Mouse (Mus musculus) intestine, embryonic 14.5 days (tissue): ENCODE measurements around the gene Arf4. TPM values are rescaled to one million over a fixed set of nuclear protein-coding genes. Genes with fewer than 3 reads are reported as not detected.
"Not testable (repeated sequence)": the region's sequence is repeated elsewhere in the genome, so short reads cannot be mapped to it uniquely, and the experiment has no call there.

ENCODE experiments used
- ATAC-seq: fragments of 200-750 bp; cut with Nextera tagmentation; replicated peaks from 2 replicates; pipeline ENCODE4 v1.8.0; 2017; ENCODE audit warnings: low read depth, moderate number of reproducible peaks, moderate TSS enrichment, moderate library complexity; ENCODE audit not compliant: low FRiP score, low TSS enrichment
- DNase-seq: peaks from one replicate; pipeline ENCODE4 v3.0.0-alpha.2; 2018; ENCODE audit warnings: low spot score
- H3K27ac ChIP-seq: fragments of 300-500 bp; sonication (generic); 2 replicates; pipeline ENCODE4 v1.5.1; 2014; ENCODE audit warnings: low read depth, mild to moderate bottlenecking, control low read depth
- H3K27me3 ChIP-seq: fragments of 300-500 bp; sonication (generic); replicated peaks from 2 replicates; pipeline ENCODE4 v1.6.1; 2014; ENCODE audit warnings: low read length, control low read depth; ENCODE audit not compliant: control insufficient read depth, insufficient read depth
- H3K36me3 ChIP-seq: fragments of 300-500 bp; sonication (generic); 2 replicates; pipeline ENCODE4 v1.6.1; 2014; ENCODE audit warnings: low read length, control low read depth; ENCODE audit not compliant: control insufficient read depth, insufficient read depth
- H3K4me1 ChIP-seq: fragments of 300-500 bp; sonication (generic); replicated peaks from 2 replicates; pipeline ENCODE4 v1.6.1; 2014; ENCODE audit warnings: low read length, control low read depth, mixed read lengths; ENCODE audit not compliant: control insufficient read depth, insufficient read depth
- H3K4me2 ChIP-seq: fragments of 300-500 bp; sonication (generic); 2 replicates; pipeline ENCODE4 v1.6.1; 2014; ENCODE audit warnings: low read length
- H3K4me3 ChIP-seq: fragments of 300-500 bp; sonication (generic); 2 replicates; pipeline ENCODE4 v1.5.1; 2014; ENCODE audit warnings: low read depth, low read length, control low read depth, mixed read lengths
- H3K9ac ChIP-seq: fragments of 300-500 bp; sonication (generic); 2 replicates; pipeline ENCODE4 v1.6.1; 2014; ENCODE audit warnings: mild to moderate bottlenecking, low read length
- H3K9me3 ChIP-seq: fragments of 300-500 bp; sonication (generic); 2 replicates; pipeline ENCODE4 v1.6.1; 2016; ENCODE audit warnings: low read length, control low read depth; ENCODE audit not compliant: control insufficient read depth
- WGBS: fragments of 180-500 bp; shearing (Covaris S2); extraction: QIAGEN DNeasy Blood & Tissue Kit; methylation state at CpG from one replicate; pipeline ENCODE4 v1.1.7; 2014; 5-methylcytosine and 5-hydroxymethylcytosine counted together
- polyA plus RNA-seq: library from polyadenylated mRNA; unstranded; fragments of >200 nt; fragmentation: Nextera tagmentation; extraction: Ambion mirVana; gene quantifications from 2 replicates; pipeline ENCODE4 v1.2.1, GENCODE M21; 2014

Arf4 gene
- polyA plus RNA-seq, 1 experiment from 2014 or later: 583 TPM

- Histone ChIP-seq H3K4me1 (peaks cover 12% of the 10 kb centered on the region; the same call in 1 of the 2 replicates), H3K4me3 (peak overlapping the region; percentile 100), H3K4me2 (peak overlapping the region; percentile 86), H3K27ac (peak overlapping the region; percentile 86), H3K27me3 (no peaks in the 10 kb centered on the region), H3K36me3 (peaks cover 25% of the 10 kb centered on the region), H3K9me3 (no peaks in the 10 kb centered on the region), H3K9ac (peak overlapping the region; percentile 82)
- WGBS: under 1% methylated on average over 73 of the region's 73 CpGs
- ATAC-seq (peak; percentile 58), DNase-seq (peak; percentile 78)
These were observed 30.8 kb downstream of the Arf4 start for GRCm38 (mm10) chr14:26668371-26669291.

GRCm38 (mm10) chr14:26669292-26670073, 31.6 kb downstream of the Arf4 start, which contains the start of gene Pde12:
Gene Pde12 (minus strand): TSS chr14:26669883.
- DNase-seq (peak; percentile 99), ATAC-seq (peak; percentile 91)

GRCm38 (mm10) chr14:26670964-26671363, 33.1 kb downstream of the Arf4 start:
- no peak for ATAC-seq
- H3K36me3 ChIP-seq: peaks cover 6% of the 10 kb centered on the region; the same call in 1 of the 2 replicates

More at GRCm38 (mm10) chr14:26669292-26670073, 31.6 kb downstream of the Arf4 start, which contains the start of gene Pde12:
- peak within 1 kb of the TSS; percentile 82 for H3K9ac ChIP-seq
- H3K9me3 ChIP-seq: no peaks in the 10 kb centered on the region
- H3K4me3 ChIP-seq: peak within 1 kb of the TSS; percentile 100
- peak within 1 kb of the TSS; percentile 86 for H3K27ac ChIP-seq
- H3K36me3 ChIP-seq: peaks cover 19% of the 10 kb centered on the region
- under 1% methylated on average over 69 of the region's 70 CpGs for WGBS
- peaks cover 12% of the 10 kb centered on the region; the same call in 1 of the 2 replicates for H3K4me1 ChIP-seq
- H3K27me3 ChIP-seq: no peaks in the 10 kb centered on the region
- H3K4me2 ChIP-seq: peak within 1 kb of the TSS; percentile 86

GRCm38 (mm10) chr14:26671870-26672615, 34.2 kb downstream of the Arf4 start:
- not testable (repeated sequence) for H3K27me3 ChIP-seq, DNase-seq, H3K9ac ChIP-seq, H3K4me1 ChIP-seq, ATAC-seq, H3K4me3 ChIP-seq, H3K9me3 ChIP-seq, H3K27ac ChIP-seq, H3K36me3 ChIP-seq, H3K4me2 ChIP-seq
- WGBS: 63% methylated on average over 17 of the region's 17 CpGs

More at GRCm38 (mm10) chr14:26670964-26671363, 33.1 kb downstream of the Arf4 start:
- no peak overlapping the region for H3K27ac ChIP-seq
- no peak overlapping the region for H3K4me3 ChIP-seq
- no peaks in the 10 kb centered on the region for H3K9me3 ChIP-seq
- H3K27me3 ChIP-seq: no peaks in the 10 kb centered on the region
- DNase-seq: no peak
- no peak overlapping the region for H3K9ac ChIP-seq
- peaks cover 12% of the 10 kb centered on the region; the same call in 1 of the 2 replicates for H3K4me1 ChIP-seq
- H3K4me2 ChIP-seq: no peak overlapping the region

GRCm38 (mm10) chr14:26674476-26675169, 36.7 kb downstream of the Arf4 start:
- not testable (repeated sequence) for H3K4me3 ChIP-seq, H3K27ac ChIP-seq, ATAC-seq, H3K27me3 ChIP-seq, DNase-seq, H3K4me1 ChIP-seq, H3K9me3 ChIP-seq, H3K4me2 ChIP-seq, H3K9ac ChIP-seq, H3K36me3 ChIP-seq
- WGBS: 79% methylated on average over 2 of the region's 2 CpGs

GRCm38 (mm10) chr14:26675371-26675770, 37.5 kb downstream of the Arf4 start:
- DNase-seq: no peak
- no peak overlapping the region for H3K4me3 ChIP-seq
- no peak overlapping the region for H3K4me2 ChIP-seq

GRCm38 (mm10) chr14:26675791-26676190, 37.9 kb downstream of the Arf4 start:
- H3K27ac ChIP-seq: no peak overlapping the region
- no peaks in the 10 kb centered on the region for H3K36me3 ChIP-seq
- no peaks in the 10 kb centered on the region for H3K27me3 ChIP-seq
- no peak overlapping the region for H3K4me3 ChIP-seq
- H3K4me2 ChIP-seq: no peak overlapping the region
- 80% methylated on average over 5 of the region's 5 CpGs for WGBS
- DNase-seq (no peak), ATAC-seq (no peak)
- H3K9me3 ChIP-seq: no peaks in the 10 kb centered on the region
- no peaks in the 10 kb centered on the region for H3K4me1 ChIP-seq
- H3K9ac ChIP-seq: no peak overlapping the region

More at GRCm38 (mm10) chr14:26675371-26675770, 37.5 kb downstream of the Arf4 start:
- Histone ChIP-seq H3K9ac (no peak overlapping the region), H3K36me3 (no peaks in the 10 kb centered on the region), H3K9me3 (no peaks in the 10 kb centered on the region), H3K27ac (no peak overlapping the region), H3K27me3 (no peaks in the 10 kb centered on the region), H3K4me1 (no peaks in the 10 kb centered on the region)
- 17% methylated on average over 12 of the region's 12 CpGs for WGBS
- ATAC-seq: no peak
